Mouse (Mus musculus): ENCODE data around the gene Rtp3. TPM values are rescaled to one million over a fixed set of nuclear protein-coding genes. Genes with fewer than 3 reads are reported as not detected.
A peak's percentile ranks its signal among the peaks of the same experiment; 100 is the strongest.

Gene Rtp3
- total RNA-seq (2021) = under 1 TPM; 0.92 to 0.93 TPM
- long read RNA-seq, experiment 1 = 0 reads
- long read RNA-seq, experiment 2 = 0 reads

GRCm38 (mm10) chr9:110990204-110990603 lies at the start of gene Rtp3:
Gene Rtp3 (minus strand): TSS chr9:110990583.
- DNase-seq = no peak

- peak; percentile 48 for DNase-seq
Observed at GRCm38 (mm10) chr9:111039966-111040365, 49.6 kb upstream of the Rtp3 start.

DNA sequence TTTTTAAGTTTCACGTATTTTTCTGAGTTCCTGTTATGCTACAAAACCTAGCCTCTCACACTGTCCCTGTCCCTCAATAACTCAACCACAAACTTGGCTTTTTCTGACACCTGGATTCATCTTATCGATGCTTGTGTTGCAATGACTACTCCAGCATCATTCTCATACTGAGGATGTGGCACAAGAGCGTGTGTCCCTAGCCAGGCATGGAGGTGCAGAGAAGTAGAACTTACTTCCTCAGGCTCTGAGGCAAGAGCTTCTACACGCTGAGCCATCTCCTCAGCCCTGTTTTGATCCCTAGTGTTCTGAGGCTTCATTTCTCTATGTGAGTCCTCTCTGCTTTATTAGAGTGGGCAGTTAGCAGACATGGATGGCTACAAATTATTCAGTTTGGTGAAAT lies 43.3 kb upstream of the Rtp3 start:
- DNase-seq = no peak

DNA sequence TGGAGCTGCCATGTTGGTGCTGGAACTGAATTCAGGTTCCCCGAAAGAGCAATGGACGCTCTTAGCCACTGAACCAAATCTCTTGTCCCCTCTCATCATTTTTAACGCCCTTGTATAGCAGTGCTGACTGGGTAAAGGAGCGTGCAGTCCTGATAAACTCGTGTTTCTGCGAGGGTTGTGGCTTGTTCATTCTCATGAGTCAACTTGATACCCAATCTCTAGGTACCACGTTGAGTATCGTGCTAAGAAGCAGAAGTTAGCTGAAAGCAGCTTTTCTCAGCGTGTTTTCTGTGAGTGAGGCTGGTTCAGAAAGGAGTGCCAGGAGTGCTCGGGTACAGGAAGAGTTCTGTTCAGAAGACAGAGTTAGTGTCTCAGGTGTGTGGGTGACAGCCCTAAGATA lies 36.4 kb upstream of the Rtp3 start:
- DNase-seq = no peak

GRCm38 (mm10) chr9:111019022-111019421 lies 28.6 kb upstream of the Rtp3 start, which contains the start of gene Ltf:
Gene Ltf (plus strand): TSS chr9:111019271.
- DNase-seq = no peak

GRCm38 (mm10) chr9:111015658-111016057 lies 25.3 kb upstream of the Rtp3 start:
- no peak for DNase-seq

DNA sequence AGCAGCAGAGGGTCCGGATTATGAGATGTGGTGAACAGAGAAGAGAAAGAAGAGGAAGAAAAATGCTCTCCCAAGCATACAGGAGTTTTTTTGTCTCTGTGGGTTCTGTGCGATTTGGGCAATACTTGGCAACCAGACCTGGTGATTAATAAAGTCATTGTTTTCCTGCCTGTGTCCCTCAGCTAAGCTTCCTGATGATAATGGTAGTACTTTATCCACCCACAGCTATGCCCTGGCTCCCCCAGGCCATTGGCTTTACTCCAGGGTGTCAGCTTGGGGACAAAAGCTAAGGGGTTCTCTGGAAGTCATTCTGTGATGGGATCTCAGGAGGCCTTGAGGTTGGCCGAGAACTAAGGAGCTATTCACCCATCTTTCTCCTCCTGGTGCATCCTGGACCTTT lies 21.7 kb upstream of the Rtp3 start:
- DNase-seq = no peak

DNA sequence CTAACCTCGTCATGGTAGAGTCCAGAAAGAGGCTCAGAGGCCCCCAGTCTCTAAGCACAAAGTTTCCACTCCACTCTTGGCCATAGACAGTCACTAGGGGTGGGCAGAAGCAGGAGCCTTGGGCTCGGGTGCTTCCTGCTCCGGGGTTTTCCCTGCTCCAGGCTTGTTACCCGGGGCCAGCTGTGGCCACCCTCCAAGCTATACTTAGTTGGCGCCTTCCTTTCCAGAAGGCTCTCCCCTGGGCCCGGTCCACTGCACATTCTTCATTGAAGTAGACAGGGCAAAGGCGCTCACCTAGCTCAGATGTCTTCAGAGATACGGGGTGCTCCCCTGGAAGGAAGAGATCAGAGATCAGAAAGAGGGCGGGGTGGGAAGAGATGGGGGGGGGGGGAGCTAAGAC lies 21.2 kb upstream of the Rtp3 start:
- DNase-seq = no peak

DNA sequence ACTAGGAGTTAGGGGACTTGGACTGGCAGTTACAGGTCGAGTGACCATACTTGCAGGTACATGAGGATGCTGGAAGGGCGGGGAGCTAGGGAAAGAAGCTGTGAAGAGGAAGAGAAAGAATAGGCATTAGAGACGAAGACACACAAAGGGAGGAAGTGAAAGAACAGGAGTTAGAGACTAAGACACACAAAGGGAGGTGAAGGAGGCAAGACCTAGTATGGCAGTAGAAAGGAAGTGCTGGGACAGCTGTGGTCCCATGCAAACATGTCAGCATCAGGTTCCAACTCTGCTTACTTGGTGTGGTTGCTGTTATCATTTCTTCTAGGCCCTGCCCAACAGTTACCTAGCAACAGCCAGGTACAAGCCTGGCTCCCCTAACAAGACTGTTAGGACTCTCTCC lies 19.4 kb upstream of the Rtp3 start:
- DNase-seq = no peak

DNA sequence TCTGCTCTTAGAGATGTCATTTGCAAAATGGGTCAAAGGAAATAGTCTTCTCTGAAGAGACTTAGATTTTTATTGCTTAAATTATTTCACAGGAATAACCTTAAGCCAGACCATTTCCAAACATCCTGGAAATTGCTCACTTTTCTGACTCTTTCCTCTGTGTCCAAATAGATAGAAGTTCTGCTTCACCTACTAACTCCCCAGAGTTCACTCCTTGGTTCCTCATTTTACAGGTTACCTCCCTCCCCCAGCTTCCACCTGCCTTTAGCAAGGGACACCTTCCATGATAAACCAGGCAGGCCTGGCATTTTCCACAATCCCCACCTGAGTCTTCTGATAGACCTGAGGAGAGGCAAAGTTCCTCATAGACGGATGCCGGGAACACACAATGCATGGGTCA lies 16.2 kb upstream of the Rtp3 start:
- DNase-seq = no peak

- DNase-seq = no peak
Observed at GRCm38 (mm10) chr9:111003279-111003678, 12.9 kb upstream of the Rtp3 start.

DNA sequence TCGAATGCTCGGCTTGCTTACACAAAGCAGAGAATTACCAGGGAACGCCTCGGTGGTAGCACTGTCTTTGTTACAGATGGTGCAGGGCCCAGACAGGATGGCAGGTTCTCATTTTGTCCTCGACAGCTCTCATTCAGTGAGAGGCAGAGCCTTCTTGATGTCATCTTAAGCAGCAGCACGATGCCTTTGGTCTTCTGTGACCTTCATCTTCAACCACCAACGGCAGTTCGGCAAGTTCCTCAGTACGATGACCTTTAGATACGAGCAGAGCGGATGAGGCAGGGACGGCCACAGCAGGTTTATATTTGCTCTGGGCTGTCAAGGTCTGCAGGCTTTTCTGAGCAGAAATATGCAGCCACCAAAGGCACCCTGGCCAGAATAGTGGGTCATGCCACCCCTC lies 11.2 kb upstream of the Rtp3 start:
- DNase-seq = no peak

DNA sequence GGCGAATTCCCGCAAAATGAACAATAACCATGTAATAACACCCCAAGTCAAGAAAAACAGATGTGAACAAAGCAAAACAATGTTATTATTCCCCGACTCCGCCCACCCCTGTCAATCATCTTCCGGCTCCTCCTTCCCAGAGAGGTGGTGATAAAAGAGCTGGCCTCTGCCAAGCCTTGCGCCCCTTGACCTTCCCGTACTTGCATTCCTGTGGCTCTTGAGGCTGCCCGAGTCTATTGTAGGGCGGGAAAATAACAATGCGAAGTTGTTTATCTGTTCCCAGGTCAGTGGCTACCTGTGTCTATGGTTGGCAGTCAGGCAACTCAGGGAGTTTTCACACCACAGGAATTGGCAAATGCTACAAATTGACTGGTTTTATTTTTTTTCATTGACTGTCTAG lies 9.5 kb upstream of the Rtp3 start:
- DNase-seq = no peak

GRCm38 (mm10) chr9:110999056-110999455 lies 8.7 kb upstream of the Rtp3 start:
- DNase-seq = no peak

- peak; percentile 68 for DNase-seq
Observed at GRCm38 (mm10) chr9:110997245-110997644, 6.9 kb upstream of the Rtp3 start.

GRCm38 (mm10) chr9:110994716-110995172 lies 4.4 kb upstream of the Rtp3 start:
- DNase-seq = peak; percentile 50

DNA sequence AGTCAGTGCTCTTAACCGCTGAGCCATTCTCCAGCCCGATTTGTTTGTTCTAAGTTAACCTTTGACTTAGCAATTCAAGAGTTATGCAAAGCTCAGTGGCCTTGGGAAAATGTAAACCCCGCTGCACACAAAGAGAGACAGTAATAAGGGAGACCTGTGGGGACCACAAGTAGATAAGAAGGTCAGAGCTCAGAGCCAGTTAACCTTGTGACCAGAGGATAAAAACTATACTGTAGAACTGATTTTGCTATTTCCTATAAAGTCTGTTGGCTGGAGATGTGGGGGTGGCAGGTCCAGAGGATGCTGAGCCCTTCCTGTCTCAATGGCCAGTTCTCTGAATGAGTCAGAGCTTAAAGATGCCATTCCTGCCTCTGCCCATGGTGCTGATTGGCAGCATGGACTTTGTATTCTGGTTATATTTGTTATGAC lies 2.9 kb upstream of the Rtp3 start:
- no peak for DNase-seq

- no peak for DNase-seq
Observed at GRCm38 (mm10) chr9:110989543-110989942, 840 bp downstream of the Rtp3 start.

- no peak for DNase-seq
Observed at GRCm38 (mm10) chr9:110989141-110989540, 1.2 kb downstream of the Rtp3 start.

- no peak for DNase-seq
Observed at GRCm38 (mm10) chr9:110988078-110988477, 2.3 kb downstream of the Rtp3 start.

GRCm38 (mm10) chr9:110987331-110987730 lies 3.1 kb downstream of the Rtp3 start:
- DNase-seq = no peak

GRCm38 (mm10) chr9:110985951-110986350 lies 4.4 kb downstream of the Rtp3 start:
- DNase-seq = no peak

DNA sequence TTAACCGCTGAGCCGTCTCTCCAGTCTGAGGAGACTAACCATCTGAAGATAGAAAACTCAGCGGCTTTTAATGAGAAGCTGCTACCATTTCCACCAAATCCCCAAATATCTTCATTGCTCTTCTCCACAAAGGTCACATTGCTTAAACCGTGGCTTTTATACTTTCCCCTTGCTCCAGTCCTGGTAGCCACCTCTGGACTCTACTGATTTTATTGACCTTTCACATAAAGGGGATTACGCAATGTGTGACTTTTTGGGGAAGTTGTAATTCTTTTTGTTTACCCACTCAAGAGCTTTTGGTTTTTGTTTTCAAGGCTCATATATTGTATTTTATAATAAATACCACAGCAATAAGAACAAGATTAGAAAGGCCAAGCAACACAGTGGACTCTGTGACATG lies 4.8 kb downstream of the Rtp3 start:
- no peak for DNase-seq

DNA sequence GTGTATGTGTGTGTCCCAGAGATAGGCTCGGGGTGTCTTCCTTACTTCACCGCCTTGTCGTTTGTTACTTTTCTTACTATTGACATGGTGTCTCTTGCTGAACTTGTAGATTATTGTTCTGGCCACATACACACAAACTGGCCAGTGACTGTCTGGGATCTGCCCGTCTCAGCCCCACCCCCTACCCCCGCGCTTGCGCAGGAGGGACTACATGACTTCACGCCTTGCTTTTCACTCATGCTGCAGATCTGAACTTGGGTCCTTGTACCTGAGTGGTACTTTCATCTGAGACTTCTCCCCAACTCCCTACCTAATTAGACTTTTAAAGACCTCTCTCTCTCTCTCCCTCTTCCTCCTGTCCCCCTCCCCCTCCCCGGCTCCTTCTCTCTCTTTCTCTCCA lies 6.3 kb downstream of the Rtp3 start:
- no peak for DNase-seq

- DNase-seq = no peak
Observed at GRCm38 (mm10) chr9:110982351-110982750, 8.0 kb downstream of the Rtp3 start.

Data from gastrocnemius, postnatal 10 days (tissue).